Mouse (Mus musculus): ENCODE measurements at regions not wholly inside any gene's neighbourhood (a gene's known extent, or its start where the extent isn't known, plus 50 kb on each side); places are given as distances from the start of the nearest gene placed in this dataset.

- no peaks in the 10 kb centered on the region for H3K79me2 ChIP-seq (replicated peaks; ENCODE audit: control insufficient read depth, extremely low read depth, insufficient read depth, poor library complexity, severe bottlenecking)
- H3K4me1 ChIP-seq (ENCODE audit: control insufficient read depth in 1 of 2, insufficient read depth in 2 of 2): no peaks in the 10 kb centered on the region
- dilution Hi-C loops (cut with MboI; ENCODE audit: extremely low pct_ligation_motif_present, extremely low pct_unique_long_range_greater_than_20kb, low sequenced_read_pairs) (no loop called here), in situ Hi-C loops (cut with MboI; ENCODE audit: low pct_ligation_motif_present, low pct_unique_long_range_greater_than_20kb, low sequenced_read_pairs) (no loop called here)
- H3K9ac ChIP-seq (ENCODE audit: insufficient read depth, low read depth): no peak overlapping the region
- peaks cover 3% of the 10 kb centered on the region for H3K27me3 ChIP-seq (replicated peaks)
- TF ChIP-seq USF2 (conservative IDR thresholded peaks at IDR 0.05; ENCODE audit: low read depth, low read length) (no peak), TCF12 (IDR thresholded peaks at IDR 0.05; ENCODE audit: low read depth, low read length) (no peak), ZNF384 (IDR thresholded peaks at IDR 0.05; ENCODE audit: low read depth, low read length) (no peak), POLR2AphosphoS2 (IDR thresholded peaks at IDR 0.05; ENCODE audit: low read depth, low read length) (no peak)
- no peak overlapping the region for H3K27ac ChIP-seq (ENCODE audit: insufficient read depth, low read depth)
- no peaks in the 10 kb centered on the region for H3K36me3 ChIP-seq (replicated peaks in 1 of 2; ENCODE audit: control insufficient read depth in 1 of 2, insufficient read depth in 1 of 2, low read length in 1 of 2)
- H3K9me3 ChIP-seq (replicated peaks; ENCODE audit: low read length): peaks cover 5% of the 10 kb centered on the region
- H3K4me2 ChIP-seq (ENCODE audit: insufficient read depth, low read depth, poor library complexity, severe bottlenecking): no peak overlapping the region
- DNase-seq (ENCODE audit: extremely low read depth): no peak
- no peak overlapping the region for H3K4me3 ChIP-seq (replicated peaks in 1 of 3; ENCODE audit: low read depth in 2 of 3, low read length in 2 of 3, poor library complexity in 1 of 3)
Observed at GRCm38 (mm10) chr1:75662141-75662990, 116.3 kb downstream of the Slc4a3 start.

- no peak for TF ChIP-seq ZNF384 (IDR thresholded peaks at IDR 0.05; ENCODE audit: low read depth, low read length)
- no peak for TF ChIP-seq E2F4 (IDR thresholded peaks at IDR 0.05; ENCODE audit: insufficient replicate concordance, low read depth, low read length)
- TF ChIP-seq HCFC1 (IDR thresholded peaks at IDR 0.05; ENCODE audit: low read depth, low read length): no peak
- TF ChIP-seq CHD1 (IDR thresholded peaks at IDR 0.05; ENCODE audit: low read depth, low read length): no peak
- Histone ChIP-seq H3K4me1 (ENCODE audit: control insufficient read depth in 1 of 2, insufficient read depth in 2 of 2) (peaks cover 3% of the 10 kb centered on the region in 2 experiments; a peak in 3 of 4 replicates), H3K27me3 (replicated peaks) (no peaks in the 10 kb centered on the region), H3K4me3 (replicated peaks in 1 of 3; ENCODE audit: low read depth in 2 of 3, low read length in 2 of 3, poor library complexity in 1 of 3) (no peak overlapping the region), H3K9ac (ENCODE audit: insufficient read depth, low read depth) (no peak overlapping the region), H3K36me3 (replicated peaks in 1 of 2; ENCODE audit: control insufficient read depth in 1 of 2, insufficient read depth in 1 of 2, low read length in 1 of 2) (no peaks in the 10 kb centered on the region), H3K4me2 (ENCODE audit: insufficient read depth, low read depth, poor library complexity, severe bottlenecking) (no peak overlapping the region), H3K9me3 (replicated peaks; ENCODE audit: low read length) (peaks cover 2% of the 10 kb centered on the region), H3K27ac (ENCODE audit: insufficient read depth, low read depth) (no peak overlapping the region), H3K79me2 (replicated peaks; ENCODE audit: control insufficient read depth, extremely low read depth, insufficient read depth, poor library complexity, severe bottlenecking) (no peaks in the 10 kb centered on the region)
- dilution Hi-C loops (cut with MboI; ENCODE audit: extremely low pct_ligation_motif_present, extremely low pct_unique_long_range_greater_than_20kb, low sequenced_read_pairs) (no loop called here), in situ Hi-C loops (cut with MboI; ENCODE audit: low pct_ligation_motif_present, low pct_unique_long_range_greater_than_20kb, low sequenced_read_pairs) (no loop called here)
- DNase-seq (ENCODE audit: extremely low read depth): no peak
Observed at GRCm38 (mm10) chr1:75667736-75668269, 121.7 kb downstream of the Slc4a3 start.

DNA sequence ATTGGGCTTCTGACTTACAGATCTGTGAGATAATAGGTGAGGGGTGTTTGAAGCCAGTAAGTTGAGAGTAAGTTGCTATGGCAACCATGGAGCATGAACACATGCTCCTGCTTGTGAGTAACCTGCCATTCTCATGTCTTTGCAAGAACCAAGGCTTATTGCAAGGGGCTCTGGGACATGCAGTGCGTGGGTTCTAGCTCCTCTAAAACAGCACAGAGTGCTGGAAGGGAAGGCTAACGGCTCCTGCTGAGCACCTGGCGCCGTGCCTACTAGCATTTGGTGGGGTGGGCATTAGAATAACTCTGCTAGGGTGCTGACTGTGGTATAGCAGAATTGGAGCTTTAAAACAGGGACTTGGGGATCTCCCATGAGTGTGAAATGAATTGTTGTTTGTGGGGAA lies 130.2 kb downstream of the Slc4a3 start:
- dilution Hi-C loops (cut with MboI; ENCODE audit: extremely low pct_ligation_motif_present, extremely low pct_unique_long_range_greater_than_20kb, low sequenced_read_pairs): no loop called here

More for the DNA sequence above, 130.2 kb downstream of the Slc4a3 start:
- H3K27me3 ChIP-seq (replicated peaks): no peaks in the 10 kb centered on the region
- H3K4me1 ChIP-seq (ENCODE audit: control insufficient read depth in 1 of 2, insufficient read depth in 2 of 2): no peaks in the 10 kb centered on the region
- H3K36me3 ChIP-seq (replicated peaks in 1 of 2; ENCODE audit: control insufficient read depth in 1 of 2, insufficient read depth in 1 of 2, low read length in 1 of 2): no peaks in the 10 kb centered on the region
- in situ Hi-C loops (cut with MboI; ENCODE audit: low pct_ligation_motif_present, low pct_unique_long_range_greater_than_20kb, low sequenced_read_pairs): no loop called here
- H3K27ac ChIP-seq (ENCODE audit: insufficient read depth, low read depth): no peak overlapping the region
- H3K79me2 ChIP-seq (replicated peaks; ENCODE audit: control insufficient read depth, extremely low read depth, insufficient read depth, poor library complexity, severe bottlenecking): no peaks in the 10 kb centered on the region
- DNase-seq (ENCODE audit: extremely low read depth): no peak
- no peaks in the 10 kb centered on the region for H3K9me3 ChIP-seq (replicated peaks; ENCODE audit: low read length)
- H3K4me2 ChIP-seq (ENCODE audit: insufficient read depth, low read depth, poor library complexity, severe bottlenecking): no peak overlapping the region
- TF ChIP-seq ETS1 (conservative IDR thresholded peaks at IDR 0.05; ENCODE audit: low read depth, low read length) (no peak), BHLHE40 (IDR thresholded peaks at IDR 0.05; ENCODE audit: low read depth, low read length) (no peak), ELF1 (IDR thresholded peaks at IDR 0.05; ENCODE audit: low read depth, low read length) (no peak)
- no peak overlapping the region for H3K4me3 ChIP-seq (replicated peaks in 1 of 3; ENCODE audit: low read depth in 2 of 3, low read length in 2 of 3, poor library complexity in 1 of 3)
- H3K9ac ChIP-seq (ENCODE audit: insufficient read depth, low read depth): no peak overlapping the region

All from CH12.LX (cell line).